Mouse (Mus musculus): ENCODE measurements around the gene Gm10134.
"Not testable (repeated sequence)": the region's sequence is repeated elsewhere in the genome, so short reads cannot be mapped to it uniquely, and the experiment has no call there.

GRCm38 (mm10) chr2:28511600-28511999 is 5.7 kb downstream of the Gm10134 start:
- TF ChIP-seq USF1 (IDR thresholded peaks at IDR 0.05; ENCODE audit: low read depth); CTCF (IDR thresholded peaks at IDR 0.05; ENCODE audit: control insufficient read depth, insufficient read depth, insufficient read length); MAX (IDR thresholded peaks at IDR 0.05); MYOD1 (IDR thresholded peaks at IDR 0.05; ENCODE audit: control insufficient read depth, insufficient read length, low read depth): not testable (repeated sequence)

Measured in C2C12 (cell line).